Mouse (Mus musculus): ENCODE results near the gene Gm5483. TPM values are rescaled to one million over a fixed set of nuclear protein-coding genes. Genes with fewer than 3 reads are reported as not detected.
"Not testable (repeated sequence)": the region's sequence is repeated elsewhere in the genome, so short reads cannot be mapped to it uniquely, and the experiment has no call there.

Gm5483 gene
- polyA plus RNA-seq, 1 experiment from 2014 or later = not detected

GRCm38 (mm10) chr16:36221168-36221567, 37.2 kb downstream of the Gm5483 start, which contains the start of gene 2010005H15Rik:
Gene 2010005H15Rik (plus strand): TSS chr16:36221468.
- ATAC-seq; H3K27ac ChIP-seq (ENCODE audit: low read length); H3K9me3 ChIP-seq (ENCODE audit: control insufficient read depth, low read length); H3K36me3 ChIP-seq (ENCODE audit: control insufficient read depth, insufficient read depth); H3K27me3 ChIP-seq (replicated peaks; ENCODE audit: control insufficient read depth, insufficient read depth, low read length); H3K4me2 ChIP-seq (ENCODE audit: low read length); H3K4me3 ChIP-seq (replicated peaks; ENCODE audit: low read length); H3K9ac ChIP-seq (replicated peaks; ENCODE audit: low read depth, low read length); H3K4me1 ChIP-seq (replicated peaks; ENCODE audit: control insufficient read depth, insufficient read depth, low read length): not testable (repeated sequence)
- WGBS = 97% methylated on average over 6 of the region's 7 CpGs

Other genes starting within 250 kb of the Gm5483 start
- gene Parp9, start 245.7 kb upstream of the Gm5483 start, polyA plus RNA-seq (2015; fragmentation: Nextera tagmentation; extraction: Ambion mirVana) = 2.3 and 2.5 TPM in 2 replicates
- gene Dtx3l, start 245.1 kb upstream of the Gm5483 start, polyA plus RNA-seq (2015; fragmentation: Nextera tagmentation; extraction: Ambion mirVana) = 1.7 and 2.4 TPM in 2 replicates
- 85.5 and 88.4 TPM in 2 replicates for gene Kpna1, start 205.5 kb upstream of the Gm5483 start, polyA plus RNA-seq (2015; fragmentation: Nextera tagmentation; extraction: Ambion mirVana)
- gene Wdr5b, start 143.0 kb upstream of the Gm5483 start, polyA plus RNA-seq (2015; fragmentation: Nextera tagmentation; extraction: Ambion mirVana) = 14.4 and 15.5 TPM in 2 replicates
- gene Fam162a, start 112.6 kb upstream of the Gm5483 start, polyA plus RNA-seq (2015; fragmentation: Nextera tagmentation; extraction: Ambion mirVana) = 144 and 171 TPM in 2 replicates
- 35.0 and 36.3 TPM in 2 replicates for gene Ccdc58, start 112.5 kb upstream of the Gm5483 start, polyA plus RNA-seq (2015; fragmentation: Nextera tagmentation; extraction: Ambion mirVana)
- not detected in 2 replicates for gene Csta1, start 53.0 kb upstream of the Gm5483 start, polyA plus RNA-seq (2015; fragmentation: Nextera tagmentation; extraction: Ambion mirVana)
- gene Stfa2l1, start 27.4 kb upstream of the Gm5483 start, polyA plus RNA-seq (2015; fragmentation: Nextera tagmentation; extraction: Ambion mirVana) = not detected in 2 replicates
- not detected in 2 replicates for gene Gm5416, start 26.2 kb downstream of the Gm5483 start, polyA plus RNA-seq (2015; fragmentation: Nextera tagmentation; extraction: Ambion mirVana)
- not detected in 2 replicates for gene 2010005H15Rik, start 37.3 kb downstream of the Gm5483 start, polyA plus RNA-seq (2015; fragmentation: Nextera tagmentation; extraction: Ambion mirVana)
- gene Stfa1, start 92.7 kb downstream of the Gm5483 start, polyA plus RNA-seq (2015; fragmentation: Nextera tagmentation; extraction: Ambion mirVana) = 0.62 TPM in 1 of 2 replicates, not detected in the other
- gene BC117090, start 150.1 kb downstream of the Gm5483 start, polyA plus RNA-seq (2015; fragmentation: Nextera tagmentation; extraction: Ambion mirVana) = not detected in 2 replicates
- 1.2 TPM in 1 of 2 replicates, not detected in the other for gene BC100530, start 183.5 kb downstream of the Gm5483 start, polyA plus RNA-seq (2015; fragmentation: Nextera tagmentation; extraction: Ambion mirVana)
- not detected in 2 replicates for gene Stfa2, start 224.2 kb downstream of the Gm5483 start, polyA plus RNA-seq (2015; fragmentation: Nextera tagmentation; extraction: Ambion mirVana)